Comparison of ENCODE assay signal across 8 mouse cellular contexts in the genomic region with DNA sequence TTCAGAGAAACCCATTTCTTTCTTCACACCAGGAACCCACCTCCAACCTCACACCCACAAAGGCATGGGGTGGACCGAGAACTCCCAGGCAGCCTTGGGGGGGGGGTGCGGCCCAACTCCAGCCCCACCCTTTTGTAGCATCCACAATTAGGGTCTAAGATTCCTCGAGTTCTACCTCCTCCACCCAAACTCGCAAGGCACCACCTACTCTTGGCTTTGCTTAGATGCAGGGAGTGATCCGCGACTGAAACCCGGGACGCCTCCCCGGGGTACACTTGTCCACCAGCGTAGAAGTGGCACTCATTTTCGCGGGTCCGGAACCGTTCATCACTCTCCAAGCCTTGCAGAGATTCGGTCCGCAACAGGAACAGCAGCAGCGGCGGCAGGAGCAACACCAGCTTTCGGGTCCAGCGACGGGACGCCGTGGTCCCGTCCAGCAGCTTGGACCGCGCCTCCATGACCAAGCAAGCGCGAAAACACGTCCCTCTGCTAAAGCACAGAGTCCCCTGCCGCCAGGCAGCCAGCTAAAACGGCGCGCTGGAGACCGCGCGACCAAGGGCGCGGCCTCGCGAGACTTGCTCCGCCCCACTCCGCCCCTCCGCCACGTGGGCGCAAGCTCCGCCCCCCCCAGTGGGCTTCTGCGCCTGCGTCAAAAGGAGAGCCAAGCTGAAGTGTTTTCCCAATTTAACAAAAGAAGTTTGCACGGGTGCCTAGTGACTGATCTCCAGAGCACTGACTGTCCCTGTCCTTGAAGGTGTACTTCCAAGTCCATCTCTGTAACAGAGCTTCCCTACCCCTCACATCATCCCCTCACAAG. TPM values are rescaled to one million over a fixed set of nuclear protein-coding genes. Genes with fewer than 3 reads are reported as not detected.
A peak's percentile ranks its signal among the peaks of the same experiment; 100 is the strongest.
DNase-seq lines count a peak whose midpoint lies in the region; ATAC-seq and TF ChIP-seq lines count a peak whose summit lies in the region.

No protein-coding gene starts in this region.

- intact Hi-C loops in left cerebral cortex, adult 2 months (cut with DNase I) = no loop called here

- peak; percentile 98 for ATAC-seq in hindbrain, embryonic 15.5 days (ENCODE audit: low FRiP score, low read depth)
- peak; percentile 96 for ATAC-seq in megakaryocyte, adult 5-6 weeks (ENCODE audit: poor library complexity, severe bottlenecking)

- H3K27me3 ChIP-seq in hindbrain, embryonic 15.5 days = no peaks in the 10 kb centered on the region

- H3K4me3 ChIP-seq in hindbrain, embryonic 15.5 days = peak overlapping the region; percentile 55
- H3K4me3 ChIP-seq in left cerebral cortex, adult 2 months = peak overlapping the region; percentile 63

- WGBS in hindbrain, embryonic 15.5 days = 16% methylated on average over 48 of the region's 49 CpGs

- no peaks in the 10 kb centered on the region for H3K36me3 ChIP-seq in hindbrain, embryonic 15.5 days

- H3K4me2 ChIP-seq in hindbrain, embryonic 15.5 days = peak overlapping the region; percentile 63

- TF ChIP-seq CTCF in left cerebral cortex, adult 2 months (IDR thresholded peaks at IDR 0.05) = no peak

- H3K27ac ChIP-seq in hindbrain, embryonic 15.5 days (replicated peaks) = peak overlapping the region; percentile 69
- peak overlapping the region; percentile 34 for H3K27ac ChIP-seq in left cerebral cortex, adult 2 months

- H3K9me3 ChIP-seq in hindbrain, embryonic 15.5 days = no peaks in the 10 kb centered on the region

- DNase-seq in R1 (ENCODE audit: low read depth, low spot score) = peak; percentile 78
- peak; percentile 81 to 88 for DNase-seq in cerebellum, postnatal 14 days
- DNase-seq in frontal cortex, postnatal 25 days (ENCODE audit: low spot score in 2 of 2) = peak; percentile 43 to 52
- peak; percentile 74 for DNase-seq in left cerebral cortex, adult 2 months (ENCODE audit: extremely low spot score in 1 of 2, low spot score in 2 of 2)
- DNase-seq in right cerebral cortex, adult 2 months (ENCODE audit: low spot score in 2 of 2) = peak; percentile 63 to 74
- peak; percentile 80 for DNase-seq in urinary bladder, postnatal 14 days (ENCODE audit: low spot score)

- H3K4me1 ChIP-seq in hindbrain, embryonic 15.5 days (replicated peaks) = no peaks in the 10 kb centered on the region

- peak overlapping the region; percentile 53 for H3K9ac ChIP-seq in hindbrain, embryonic 15.5 days

RNA-seq across cellular contexts. Expression of a gene that starts 2.4 kb away (rescaled TPM):
- polyA plus RNA-seq in hindbrain, embryonic 15.5 days (2015; fragmentation: Nextera tagmentation; extraction: Ambion mirVana) = 103 and 110 TPM in 2 replicates
- total RNA-seq in left cerebral cortex, adult 2 months (2021) = 10 to 100 TPM; 23.6 to 23.7 TPM
- 124 and 167 TPM in 2 replicates for total RNA-seq in megakaryocyte, adult 5-6 weeks (2015)
- total RNA-seq in megakaryocyte, adult 5-6 weeks (2017) = 122 and 137 TPM in 2 replicates

Comparison
In these comparisons a context has a peak if more than half of its experiments do, and no peak if none do; other contexts are left out.
1. Peak in every context shown above with its lines: DNase-seq, ATAC-seq, H3K4me3 ChIP-seq and H3K27ac ChIP-seq.
2. RNA of a gene that starts 2.4 kb away (total RNA-seq): 122 to 167 TPM in megakaryocyte, adult 5-6 weeks; 23.6 to 23.7 TPM in left cerebral cortex, adult 2 months; every median in the first group is over 4 times any median in the second.